Mouse (Mus musculus): ENCODE results near the gene Grid2ip.
"Not testable (repeated sequence)": the region's sequence is repeated elsewhere in the genome, so short reads cannot be mapped to it uniquely, and the experiment has no call there.

Gene Grid2ip

GRCm38 (mm10) chr5:143363678-143364615, 6.8 kb downstream of the Grid2ip start:
- DNase-seq (ENCODE audit: low read depth, low spot score) = no peak

GRCm38 (mm10) chr5:143367931-143368330, 10.8 kb downstream of the Grid2ip start:
- DNase-seq (ENCODE audit: low read depth, low spot score) = no peak

GRCm38 (mm10) chr5:143369611-143370255, 12.6 kb downstream of the Grid2ip start:
- DNase-seq (ENCODE audit: low read depth, low spot score) = peak; percentile 79

- no peak for DNase-seq (ENCODE audit: low read depth, low spot score)
Measured at GRCm38 (mm10) chr5:143370416-143371145, 13.4 kb downstream of the Grid2ip start.

GRCm38 (mm10) chr5:143371146-143371510, 14.0 kb downstream of the Grid2ip start:
- DNase-seq (ENCODE audit: low read depth, low spot score) = no peak

GRCm38 (mm10) chr5:143372818-143373217, 15.7 kb downstream of the Grid2ip start:
- DNase-seq (ENCODE audit: low read depth, low spot score) = peak; percentile 83

GRCm38 (mm10) chr5:143375242-143375641, 18.1 kb downstream of the Grid2ip start:
- peak; percentile 73 for DNase-seq (ENCODE audit: low read depth, low spot score)

GRCm38 (mm10) chr5:143376156-143376555, 19.0 kb downstream of the Grid2ip start:
- DNase-seq (ENCODE audit: low read depth, low spot score) = peak; percentile 72

- DNase-seq (ENCODE audit: low read depth, low spot score) = peak; percentile 88
Measured at GRCm38 (mm10) chr5:143386797-143387621, 29.9 kb downstream of the Grid2ip start.

GRCm38 (mm10) chr5:143394184-143394583, 37.0 kb downstream of the Grid2ip start:
- peak; percentile 84 for DNase-seq (ENCODE audit: low read depth, low spot score)

- DNase-seq (ENCODE audit: low read depth, low spot score) = not testable (repeated sequence)
Measured at GRCm38 (mm10) chr5:143394966-143395365, 37.8 kb downstream of the Grid2ip start.

GRCm38 (mm10) chr5:143395649-143396048, 38.5 kb downstream of the Grid2ip start:
- DNase-seq (ENCODE audit: low read depth, low spot score) = peak; percentile 78

- no peak for DNase-seq (ENCODE audit: low read depth, low spot score)
Measured at GRCm38 (mm10) chr5:143400501-143400900, 43.4 kb downstream of the Grid2ip start.

GRCm38 (mm10) chr5:143401556-143401955, 44.4 kb downstream of the Grid2ip start:
- peak; percentile 65 for DNase-seq (ENCODE audit: low read depth, low spot score)

- peak; percentile 80 for DNase-seq (ENCODE audit: low read depth, low spot score)
Measured at GRCm38 (mm10) chr5:143403221-143404147, 46.3 kb downstream of the Grid2ip start, which contains the start of gene Kdelr2. Gene Kdelr2, plus strand, starts transcription at chr5:143403838.

- peak; percentile 49 for DNase-seq (ENCODE audit: low read depth, low spot score)
Measured at GRCm38 (mm10) chr5:143404148-143404930, 47.2 kb downstream of the Grid2ip start.

GRCm38 (mm10) chr5:143405200-143405599, 48.1 kb downstream of the Grid2ip start:
- no peak for DNase-seq (ENCODE audit: low read depth, low spot score)

- no peak for DNase-seq (ENCODE audit: low read depth, low spot score)
Measured at GRCm38 (mm10) chr5:143406548-143406947, 49.4 kb downstream of the Grid2ip start.

GRCm38 (mm10) chr5:143409239-143409638, 52.1 kb downstream of the Grid2ip start:
- DNase-seq (ENCODE audit: low read depth, low spot score) = no peak
